Mouse (Mus musculus) megakaryocyte, embryonic 14.5 days (primary cell): Measurements from ENCODE around the gene Slc10a6. TPM values are rescaled to one million over a fixed set of nuclear protein-coding genes. Genes with fewer than 3 reads are reported as not detected.

Source experiments
- H3K27me3 ChIP-seq: replicated peaks from 2 replicates; pipeline ENCODE3; 2012; ENCODE audit warnings: inconsistent platforms
- H3K36me3 ChIP-seq: replicated peaks from 2 replicates; pipeline ENCODE3; 2012; ENCODE audit warnings: low read length, inconsistent platforms, mixed read lengths
- H3K4me1 ChIP-seq: 2 replicates; pipeline ENCODE4 v1.6.1; 2012; ENCODE audit warnings: inconsistent platforms
- H3K4me3 ChIP-seq: replicated peaks from 2 replicates; pipeline ENCODE3; 2012; ENCODE audit warnings: moderate library complexity, mild to moderate bottlenecking, inconsistent platforms
- H3K9me3 ChIP-seq: 2 replicates; pipeline ENCODE4 v1.6.1; 2012; ENCODE audit warnings: inconsistent platforms
- FLI1 ChIP-seq: IDR thresholded peaks from 2 replicates; pipeline ENCODE4 v1.6.1; 2012; ENCODE audit warnings: low read length, inconsistent platforms, mixed read lengths
- GATA1 ChIP-seq: IDR thresholded peaks from 3 replicates; pipeline ENCODE4 v1.6.1; 2012; ENCODE audit warnings: mixed read lengths, low read length, inconsistent platforms, borderline replicate concordance
- polyA plus RNA-seq: library from polyadenylated mRNA; stranded (reverse); fragments of >175 nt; gene quantifications from 2 replicates; pipeline ENCODE4 v1.2.3, GENCODE M21; 2012; ENCODE audit warnings: low replicate concordance; ENCODE audit not compliant: insufficient read depth

Slc10a6 gene
- polyA plus RNA-seq, 1 experiment, result not detected

DNA sequence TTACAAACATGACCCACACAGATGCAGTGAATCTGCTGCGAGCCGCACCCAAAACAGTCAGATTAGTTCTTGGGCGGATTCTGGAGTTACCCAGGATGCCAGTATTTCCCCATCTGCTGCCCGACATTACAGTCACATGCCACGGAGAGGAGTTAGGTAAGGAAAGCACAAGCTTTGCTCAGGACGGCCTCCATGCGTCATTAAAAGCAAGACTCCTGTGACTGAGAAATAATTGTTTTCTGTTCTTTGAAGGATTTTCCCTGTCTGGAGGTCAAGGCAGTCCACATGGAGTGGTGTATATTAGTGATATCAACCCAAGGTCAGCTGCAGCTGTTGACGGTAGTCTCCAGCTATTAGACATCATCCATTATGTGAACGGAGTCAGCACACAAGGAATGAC lies 59.8 kb downstream of the Slc10a6 start:
- no peak overlapping the region for H3K4me3 ChIP-seq
- no peak for TF ChIP-seq FLI1
- TF ChIP-seq GATA1, result no peak
- no peaks in the 10 kb centered on the region for H3K9me3 ChIP-seq
- H3K4me1 ChIP-seq, result no peaks in the 10 kb centered on the region
- no peaks in the 10 kb centered on the region for H3K36me3 ChIP-seq
- H3K27me3 ChIP-seq, result peaks cover 8% of the 10 kb centered on the region

GRCm38 (mm10) chr5:103568034-103568433 lies 61.2 kb downstream of the Slc10a6 start:
- Histone ChIP-seq H3K27me3 (peaks cover 10% of the 10 kb centered on the region), H3K4me3 (no peak overlapping the region), H3K9me3 (no peaks in the 10 kb centered on the region), H3K36me3 (no peaks in the 10 kb centered on the region), H3K4me1 (no peaks in the 10 kb centered on the region)
- TF ChIP-seq GATA1, result no peak
- no peak for TF ChIP-seq FLI1

- H3K4me1 ChIP-seq, result no peaks in the 10 kb centered on the region
- H3K27me3 ChIP-seq, result peaks cover 2% of the 10 kb centered on the region
- TF ChIP-seq GATA1, result no peak
- no peak for TF ChIP-seq FLI1
- peaks cover 7% of the 10 kb centered on the region; the same call in 1 of the 2 replicates for H3K9me3 ChIP-seq
- no peaks in the 10 kb centered on the region for H3K36me3 ChIP-seq
- H3K4me3 ChIP-seq, result no peak overlapping the region
These were observed 68.7 kb downstream of the Slc10a6 start for GRCm38 (mm10) chr5:103560546-103560945.

Other genes with a start within 250 kb of the Slc10a6 start
- 0.04 TPM in 1 of 2 replicates, not detected in the other for gene Ptpn13, start 204.2 kb downstream of the Slc10a6 start, polyA plus RNA-seq
- not detected in 2 replicates for gene 1700016H13Rik, start 26.6 kb upstream of the Slc10a6 start, polyA plus RNA-seq
- 12.0 and 13.6 TPM in 2 replicates for gene Aff1, start 63.0 kb upstream of the Slc10a6 start, polyA plus RNA-seq